Mouse (Mus musculus): ENCODE measurements around the gene Trim8. TPM values are rescaled to one million over a fixed set of nuclear protein-coding genes. Genes with fewer than 3 reads are reported as not detected.

Gene Trim8
- total and polyA plus RNA-seq, 2 experiments from 2014 or later = 29.7 to 115 TPM

- no peak for TF ChIP-seq CTCF (IDR thresholded peaks at IDR 0.05; ENCODE audit: low read depth)
- H3K9ac ChIP-seq (replicated peaks; ENCODE audit: low read length) = no peak overlapping the region
- DNase-seq (ENCODE audit: low spot score) (no peak), ATAC-seq (no peak)
- H3K27me3 ChIP-seq (ENCODE audit: insufficient read depth, low read length) = no peaks in the 10 kb centered on the region
- peaks cover 11% of the 10 kb centered on the region for H3K4me1 ChIP-seq (ENCODE audit: insufficient read depth, low read length)
- no peaks in the 10 kb centered on the region for H3K9me3 ChIP-seq (ENCODE audit: low read length)
- 88% methylated on average over 24 of the region's 24 CpGs for WGBS
- no peak overlapping the region for H3K27ac ChIP-seq
- peaks cover 40% of the 10 kb centered on the region for H3K36me3 ChIP-seq (ENCODE audit: insufficient read depth, low read length)
- no peak overlapping the region for H3K4me3 ChIP-seq (ENCODE audit: low read length)
- H3K4me2 ChIP-seq (ENCODE audit: low read depth, low read length) = no peak overlapping the region
Measured at GRCm38 (mm10) chr19:46515287-46515821, 13.9 kb downstream of the Trim8 start.

- 50% methylated on average over 3 of the region's 3 CpGs for WGBS
Measured at GRCm38 (mm10) chr19:46516667-46517528, 15.4 kb downstream of the Trim8 start.

GRCm38 (mm10) chr19:46517529-46518351 lies 16.2 kb downstream of the Trim8 start:
- Histone ChIP-seq H3K27ac (peak overlapping the region; percentile 51; the same call in 1 of the 2 replicates), H3K4me2 (ENCODE audit: low read depth, low read length) (peak overlapping the region; percentile 25; the same call in 1 of the 2 replicates)

More at GRCm38 (mm10) chr19:46516667-46517528, 15.4 kb downstream of the Trim8 start:
- H3K4me2 ChIP-seq (ENCODE audit: low read depth, low read length) = no peak overlapping the region
- no peak for DNase-seq (ENCODE audit: low spot score)
- peaks cover 40% of the 10 kb centered on the region for H3K36me3 ChIP-seq (ENCODE audit: insufficient read depth, low read length)
- no peak for ATAC-seq
- peaks cover 11% of the 10 kb centered on the region for H3K4me1 ChIP-seq (ENCODE audit: insufficient read depth, low read length)
- TF ChIP-seq CTCF (IDR thresholded peaks at IDR 0.05; ENCODE audit: low read depth) = no peak
- no peaks in the 10 kb centered on the region for H3K9me3 ChIP-seq (ENCODE audit: low read length)
- H3K9ac ChIP-seq (replicated peaks; ENCODE audit: low read length) = no peak overlapping the region
- 0 out of 2 replicates have a peak overlapping the region, but pooled peaks have one; percentile 51 for H3K27ac ChIP-seq
- H3K27me3 ChIP-seq (ENCODE audit: insufficient read depth, low read length) = no peaks in the 10 kb centered on the region
- H3K4me3 ChIP-seq (ENCODE audit: low read length) = no peak overlapping the region

GRCm38 (mm10) chr19:46518352-46518787 lies 16.9 kb downstream of the Trim8 start:
- Histone ChIP-seq H3K4me2 (ENCODE audit: low read depth, low read length) (peak overlapping the region; percentile 25; the same call in 1 of the 2 replicates), H3K9me3 (ENCODE audit: low read length) (no peaks in the 10 kb centered on the region), H3K36me3 (ENCODE audit: insufficient read depth, low read length) (peaks cover 27% of the 10 kb centered on the region), H3K27ac (peak overlapping the region; percentile 51; the same call in 1 of the 2 replicates), H3K9ac (replicated peaks; ENCODE audit: low read length) (peak overlapping the region; percentile 30; the same call in 1 of the 2 replicates), H3K4me3 (ENCODE audit: low read length) (no peak overlapping the region), H3K27me3 (ENCODE audit: insufficient read depth, low read length) (no peaks in the 10 kb centered on the region), H3K4me1 (ENCODE audit: insufficient read depth, low read length) (peaks cover 16% of the 10 kb centered on the region)
- WGBS = 3% methylated on average over 13 of the region's 13 CpGs
- DNase-seq (ENCODE audit: low spot score) = no peak
- no peak for TF ChIP-seq CTCF (IDR thresholded peaks at IDR 0.05; ENCODE audit: low read depth)
- peak; percentile 64 for ATAC-seq

More at GRCm38 (mm10) chr19:46517529-46518351, 16.2 kb downstream of the Trim8 start:
- Histone ChIP-seq H3K27me3 (ENCODE audit: insufficient read depth, low read length) (no peaks in the 10 kb centered on the region), H3K9ac (replicated peaks; ENCODE audit: low read length) (peak overlapping the region; percentile 30; the same call in 1 of the 2 replicates), H3K4me1 (ENCODE audit: insufficient read depth, low read length) (peaks cover 11% of the 10 kb centered on the region), H3K36me3 (ENCODE audit: insufficient read depth, low read length) (peaks cover 33% of the 10 kb centered on the region), H3K4me3 (ENCODE audit: low read length) (no peak overlapping the region), H3K9me3 (ENCODE audit: low read length) (no peaks in the 10 kb centered on the region)
- no peak for TF ChIP-seq CTCF (IDR thresholded peaks at IDR 0.05; ENCODE audit: low read depth)
- ATAC-seq (peak; percentile 50), DNase-seq (ENCODE audit: low spot score) (no peak)
- 30% methylated on average over 11 of the region's 14 CpGs for WGBS

- peak overlapping the region; percentile 25; the same call in 1 of the 2 replicates for H3K4me2 ChIP-seq (ENCODE audit: low read depth, low read length)
- H3K4me3 ChIP-seq (ENCODE audit: low read length) = no peak overlapping the region
- H3K36me3 ChIP-seq (ENCODE audit: insufficient read depth, low read length) = peaks cover 20% of the 10 kb centered on the region
- whole genome bisulfite sequencing = 19% methylated on average over 5 of the region's 5 CpGs
- ATAC-seq (no peak), DNase-seq (ENCODE audit: low spot score) (no peak)
- no peak for TF ChIP-seq CTCF (IDR thresholded peaks at IDR 0.05; ENCODE audit: low read depth)
- peak overlapping the region; percentile 30; the same call in 1 of the 2 replicates for H3K9ac ChIP-seq (replicated peaks; ENCODE audit: low read length)
- H3K27ac ChIP-seq = no peak overlapping the region
- peaks cover 23% of the 10 kb centered on the region for H3K4me1 ChIP-seq (ENCODE audit: insufficient read depth, low read length)
- H3K9me3 ChIP-seq (ENCODE audit: low read length) = no peaks in the 10 kb centered on the region
- no peaks in the 10 kb centered on the region for H3K27me3 ChIP-seq (ENCODE audit: insufficient read depth, low read length)
Measured at GRCm38 (mm10) chr19:46518828-46519621, 17.5 kb downstream of the Trim8 start.
